Mouse (Mus musculus) cerebellum, adult 2 months (tissue): ENCODE measurements around the gene Slc43a1. TPM values are rescaled to one million over a fixed set of nuclear protein-coding genes. Genes with fewer than 3 reads are reported as not detected.

Source experiments
- DNase-seq, 2 experiments: peaks; one replicate each; pipeline ENCODE4 v3.0.0; 2021
- H3K27ac ChIP-seq: fragments of 200-500 bp; 2 replicates; pipeline ENCODE4 v1.5.1; 2012; ENCODE audit warnings: low read length, control low read depth, inconsistent platforms; ENCODE audit not compliant: insufficient read depth
- H3K27me3 ChIP-seq: fragments of 200-500 bp; 2 replicates; pipeline ENCODE4 v1.6.1; 2012; ENCODE audit warnings: inconsistent platforms, mild to moderate bottlenecking, low read length, moderate library complexity; ENCODE audit not compliant: control insufficient read depth, insufficient read depth
- H3K4me1 ChIP-seq: fragments of 200-500 bp; 2 replicates; pipeline ENCODE4 v1.6.1; 2011; ENCODE audit warnings: low read length; ENCODE audit not compliant: control insufficient read depth, insufficient read depth
- H3K4me3 ChIP-seq: fragments of 200-500 bp; replicated peaks from 2 replicates; pipeline ENCODE3; 2011; ENCODE audit warnings: mild to moderate bottlenecking, low read depth, low read length, control low read depth; ENCODE audit not compliant: insufficient read depth
- CTCF ChIP-seq: fragments of 200-500 bp; IDR thresholded peaks from 2 replicates; pipeline ENCODE4 v1.5.1; 2011; ENCODE audit warnings: low read depth, mild to moderate bottlenecking, control low read depth, low read length, moderate library complexity, borderline replicate concordance; ENCODE audit not compliant: insufficient read depth
- POLR2A ChIP-seq: fragments of 200-500 bp; IDR thresholded peaks from 2 replicates; pipeline ENCODE4 v1.6.1; 2011; ENCODE audit warnings: low read length, control low read depth, borderline replicate concordance; ENCODE audit not compliant: insufficient read depth
- WGBS: fragments of 180-500 bp; shearing (Covaris S2); methylation state at CpG from one replicate; pipeline ENCODE4 v1.1.7; 2018; 5-methylcytosine and 5-hydroxymethylcytosine counted together
- polyA plus RNA-seq: library from polyadenylated mRNA; depleted of rRNA; stranded (reverse); fragments of >200 nt; gene quantifications from 2 replicates; pipeline ENCODE4 v1.2.3, GENCODE M21; 2012

Gene Slc43a1
- polyA plus RNA-seq, 1 experiment, result 0.43 TPM

GRCm38 (mm10) chr2:84862231-84862630, 23.6 kb downstream of the Slc43a1 start:
- no peak for DNase-seq
- H3K4me3 ChIP-seq, result no peak overlapping the region
- no peaks in the 10 kb centered on the region for H3K4me1 ChIP-seq
- H3K27ac ChIP-seq, result no peak overlapping the region
- 83% methylated on average over 3 of the region's 3 CpGs for WGBS
- no peak for TF ChIP-seq CTCF
- TF ChIP-seq POLR2A, result no peak
- peaks cover 1% of the 10 kb centered on the region; the same call in 1 of the 2 replicates for H3K27me3 ChIP-seq

- TF ChIP-seq CTCF (peak; percentile 33; the same call in 1 of the 2 replicates), POLR2A (no peak)
- DNase-seq, result peak in 1 of 2 experiments; percentile 32
- peaks cover 1% of the 10 kb centered on the region; the same call in 1 of the 2 replicates for H3K27me3 ChIP-seq
- H3K4me3 ChIP-seq, result no peak overlapping the region
- no peak overlapping the region for H3K27ac ChIP-seq
- WGBS, result under 1% methylated on average over 45 of the region's 47 CpGs
- H3K4me1 ChIP-seq, result no peaks in the 10 kb centered on the region
Measured at GRCm38 (mm10) chr2:84865616-84866571, 27.2 kb downstream of the Slc43a1 start.

DNA sequence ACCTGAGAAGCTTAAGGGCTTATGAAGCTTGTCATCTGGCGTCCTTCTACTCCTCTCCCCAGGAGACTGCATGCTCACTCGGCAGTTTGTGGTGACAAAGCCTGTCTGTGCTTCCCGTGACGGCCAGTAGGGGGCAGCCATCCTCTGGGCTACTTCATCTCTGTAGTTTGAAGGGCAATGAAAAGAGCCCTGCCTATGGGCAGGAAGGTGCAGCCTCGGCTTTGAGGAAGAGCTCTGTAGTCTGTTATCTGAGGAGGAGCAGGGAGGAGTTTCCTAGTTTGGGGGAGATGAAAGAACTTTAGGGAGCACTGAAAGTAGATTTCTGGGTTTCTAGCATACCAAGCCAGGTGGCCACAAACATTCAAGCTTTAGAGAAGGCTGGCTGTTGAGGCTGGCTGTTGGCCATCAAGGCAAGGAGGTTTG, 29.9 kb downstream of the Slc43a1 start:
- no peaks in the 10 kb centered on the region for H3K4me1 ChIP-seq
- no peak overlapping the region for H3K27ac ChIP-seq
- no peak for DNase-seq
- peak; percentile 38; the same call in 1 of the 2 replicates for TF ChIP-seq CTCF
- TF ChIP-seq POLR2A, result no peak
- H3K4me3 ChIP-seq, result no peak overlapping the region
- peaks cover 1% of the 10 kb centered on the region; the same call in 1 of the 2 replicates for H3K27me3 ChIP-seq
- 6% methylated on average over 5 of the region's 5 CpGs for WGBS

DNA sequence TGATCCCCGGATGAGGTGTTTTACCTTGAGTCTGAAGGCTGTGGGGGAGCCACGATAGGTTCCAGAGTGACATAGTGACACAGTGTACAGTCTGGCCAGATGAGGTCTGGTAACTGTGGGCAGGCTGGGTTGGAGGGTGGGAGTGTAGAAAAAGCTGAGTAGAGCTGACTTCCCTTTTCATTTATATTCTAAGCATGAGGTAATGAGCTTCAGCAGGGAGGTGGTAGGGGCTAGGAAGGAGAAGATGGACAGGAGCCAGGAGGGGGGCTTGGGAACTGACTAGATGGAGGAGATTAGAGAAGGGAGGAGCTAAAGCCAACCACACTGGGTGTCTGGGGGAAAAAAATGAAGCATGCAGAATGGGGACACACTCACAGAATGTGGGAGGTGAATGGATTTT, 30.3 kb downstream of the Slc43a1 start:
- peaks cover 1% of the 10 kb centered on the region; the same call in 1 of the 2 replicates for H3K27me3 ChIP-seq
- no peaks in the 10 kb centered on the region for H3K4me1 ChIP-seq
- 69% methylated on average over 2 of the region's 2 CpGs for WGBS
- H3K4me3 ChIP-seq, result no peak overlapping the region
- H3K27ac ChIP-seq, result no peak overlapping the region
- DNase-seq, result no peak
- TF ChIP-seq CTCF, result no peak
- no peak for TF ChIP-seq POLR2A

DNA sequence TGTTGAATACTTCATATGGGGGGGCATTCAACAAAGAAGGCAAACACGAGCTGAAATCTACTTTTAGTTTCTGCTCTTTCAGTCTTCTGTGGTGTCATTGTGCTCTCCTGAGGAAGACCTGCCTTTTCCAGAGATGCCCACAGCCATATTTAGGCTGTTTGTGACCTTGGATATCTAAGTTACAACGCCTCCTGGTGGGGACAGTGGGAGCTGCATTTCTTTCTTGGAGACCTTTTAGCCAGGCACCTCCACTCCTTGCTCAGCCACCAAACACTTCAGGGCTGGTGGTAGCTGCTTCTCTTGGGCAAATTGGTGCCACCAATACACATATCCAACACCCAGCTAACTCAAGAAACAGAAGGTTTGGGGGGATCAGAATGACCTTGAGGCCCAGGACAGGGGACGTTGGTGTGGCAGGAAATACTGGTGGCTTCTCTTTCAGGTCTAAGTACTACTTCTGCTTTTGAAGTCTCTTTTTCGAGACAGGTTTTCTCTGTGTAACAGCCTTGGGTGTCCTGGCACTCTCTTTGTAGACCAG, 32.0 kb downstream of the Slc43a1 start:
- no peak for DNase-seq
- H3K27me3 ChIP-seq, result peaks cover 1% of the 10 kb centered on the region; the same call in 1 of the 2 replicates
- H3K27ac ChIP-seq, result no peak overlapping the region
- no peak overlapping the region for H3K4me3 ChIP-seq
- WGBS, result 66% methylated on average over 4 of the region's 4 CpGs
- no peaks in the 10 kb centered on the region for H3K4me1 ChIP-seq
- TF ChIP-seq POLR2A, result no peak
- TF ChIP-seq CTCF, result no peak

DNA sequence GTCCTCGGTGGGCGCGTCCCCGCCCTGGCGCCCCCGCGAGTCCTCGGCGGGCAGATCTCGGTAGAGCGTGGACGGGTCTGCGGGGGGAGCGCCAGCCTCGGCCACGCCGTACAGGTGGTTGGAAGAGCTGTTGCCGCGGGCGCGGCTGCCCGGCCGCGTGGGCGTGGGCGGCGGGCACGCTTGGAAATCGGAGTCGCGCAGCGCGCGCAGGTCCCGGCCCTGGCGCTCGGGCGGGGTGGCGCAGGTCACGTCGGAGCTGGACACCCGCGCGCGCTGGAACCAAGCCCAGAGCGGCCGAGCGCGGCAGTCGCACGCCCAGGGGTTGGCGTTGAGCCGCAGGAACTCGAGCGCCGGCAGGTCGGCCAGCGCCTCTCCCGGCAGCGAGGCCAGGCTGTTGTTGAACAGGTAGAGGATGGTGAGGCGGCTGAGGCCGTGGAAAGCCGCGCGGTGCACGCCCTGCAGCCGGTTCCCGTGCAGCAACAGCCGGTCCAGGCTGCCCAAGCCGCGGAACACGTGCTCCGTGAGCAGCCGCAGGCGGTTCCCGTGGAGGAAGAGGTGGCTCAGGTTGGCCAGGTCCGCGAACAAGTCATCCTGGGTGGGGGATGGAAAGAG, 33.6 kb downstream of the Slc43a1 start:
- no peak for TF ChIP-seq CTCF
- TF ChIP-seq POLR2A, result no peak
- WGBS, result under 1% methylated on average over 78 of the region's 78 CpGs
- Histone ChIP-seq H3K27me3 (no peaks in the 10 kb centered on the region), H3K4me1 (no peaks in the 10 kb centered on the region), H3K4me3 (peak overlapping the region; percentile 28), H3K27ac (no peak overlapping the region)
- DNase-seq, result peak; percentile 51 to 61

DNA sequence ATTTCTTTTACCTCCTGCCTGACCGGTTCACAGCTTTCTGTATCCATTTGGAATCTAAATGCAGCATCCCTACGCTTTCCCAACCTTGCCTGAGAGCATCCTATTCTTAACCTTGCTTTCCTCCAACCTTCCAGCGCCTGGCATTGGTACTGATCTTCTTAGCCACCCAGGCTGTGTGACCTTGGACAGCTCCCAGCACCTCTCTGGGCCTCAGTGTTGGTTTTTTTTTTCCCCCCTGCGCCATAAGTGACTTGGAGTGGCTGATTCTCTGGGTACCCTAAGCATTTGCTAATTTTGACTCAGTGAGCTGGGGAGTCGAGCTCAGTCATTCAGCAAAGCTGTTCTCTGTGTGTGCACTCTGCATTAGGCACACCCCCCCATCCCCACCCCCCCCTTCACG, 37.2 kb downstream of the Slc43a1 start:
- Histone ChIP-seq H3K4me3 (no peak overlapping the region), H3K27ac (no peak overlapping the region), H3K4me1 (no peaks in the 10 kb centered on the region), H3K27me3 (no peaks in the 10 kb centered on the region)
- DNase-seq, result no peak
- 36% methylated on average over 6 of the region's 6 CpGs for WGBS
- TF ChIP-seq POLR2A, result no peak
- TF ChIP-seq CTCF, result no peak

- Histone ChIP-seq H3K27me3 (0 out of 2 replicates have a peak, but pooled peaks cover 3% of the 10 kb centered on the region), H3K4me1 (no peaks in the 10 kb centered on the region), H3K27ac (no peak overlapping the region), H3K4me3 (no peak overlapping the region)
- DNase-seq, result no peak
- WGBS, result 55% methylated on average over 8 of the region's 8 CpGs
- TF ChIP-seq CTCF (no peak), POLR2A (no peak)
Measured at GRCm38 (mm10) chr2:84880590-84880989, 41.9 kb downstream of the Slc43a1 start.
